In the genomic region with DNA sequence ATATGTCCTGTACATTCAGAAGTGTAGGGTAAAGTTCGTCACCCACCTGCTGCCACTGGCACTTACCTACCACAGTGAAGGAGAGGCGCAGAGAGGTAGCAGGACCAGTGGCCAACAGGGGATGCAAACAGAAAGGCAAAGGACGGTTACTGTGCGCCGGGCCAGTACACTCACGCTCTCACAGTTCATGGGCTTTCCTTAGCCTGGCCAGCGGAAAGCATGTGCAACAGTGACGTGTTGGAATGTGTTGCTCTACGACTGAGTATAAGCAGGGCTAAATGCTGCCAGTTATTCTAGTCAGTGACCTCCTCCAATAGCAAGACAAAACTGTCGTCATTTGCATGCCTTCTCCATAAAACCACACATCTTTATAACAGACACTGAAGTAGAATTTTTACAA, we compare ENCODE assay signal across 21 mouse cellular contexts.
"Had no signal": no experiment of that assay in that cellular context is flagged by ENCODE, and none has a peak within 500 bp of the region (broad histone marks: within the 10 kb centered on the region; RNA-seq: fewer than 3 reads in every experiment).

No protein-coding gene starts in this region.

- H3K4me1 ChIP-seq: limb, embryonic 15.5 days; liver, embryonic 12.5 days; liver, embryonic 15.5 days; lung, embryonic 15.5 days; midbrain, embryonic 10.5 days; midbrain, embryonic 13.5 days; neural tube, embryonic 13.5 days had no signal

- H3K4me2 ChIP-seq: limb, embryonic 12.5 days; limb, embryonic 15.5 days; liver, embryonic 12.5 days; liver, embryonic 15.5 days; lung, embryonic 15.5 days; midbrain, embryonic 13.5 days; neural tube, embryonic 13.5 days had no signal

- H3K9ac ChIP-seq: limb, embryonic 12.5 days; limb, embryonic 15.5 days; liver, embryonic 12.5 days; liver, embryonic 15.5 days; lung, embryonic 15.5 days; midbrain, embryonic 13.5 days; neural tube, embryonic 13.5 days had no signal

- H3K27me3 ChIP-seq: limb, embryonic 12.5 days; limb, embryonic 15.5 days; liver, embryonic 12.5 days; liver, embryonic 15.5 days; lung, embryonic 15.5 days; megakaryocyte, embryonic 14.5 days; midbrain, embryonic 13.5 days; neural tube, embryonic 13.5 days had no signal

- H3K4me3 ChIP-seq: limb, embryonic 12.5 days; limb, embryonic 15.5 days; liver, embryonic 12.5 days; liver, embryonic 15.5 days; lung, embryonic 15.5 days; megakaryocyte, embryonic 14.5 days; midbrain, embryonic 10.5 days; midbrain, embryonic 13.5 days; myocyte; neural tube, embryonic 13.5 days had no signal

- H3K9me3 ChIP-seq: limb, embryonic 12.5 days; limb, embryonic 15.5 days; liver, embryonic 12.5 days; liver, embryonic 15.5 days; lung, embryonic 15.5 days; megakaryocyte, embryonic 14.5 days; midbrain, embryonic 10.5 days; midbrain, embryonic 13.5 days; neural tube, embryonic 13.5 days had no signal

- DNase-seq: kidney, postnatal 14 days; kidney, postnatal 4 days; left cerebral cortex, postnatal 4 days; lung, adult 18-20 months; lung, postnatal 10 days; lung, postnatal 36 days; thymus, adult 2 months; thymus, postnatal 14 days; thymus, postnatal 4 days had no signal

- H3K27ac ChIP-seq: limb, embryonic 12.5 days; limb, embryonic 15.5 days; liver, embryonic 12.5 days; liver, embryonic 15.5 days; lung, embryonic 15.5 days; midbrain, embryonic 10.5 days; midbrain, embryonic 13.5 days; neural tube, embryonic 13.5 days; stomach, postnatal 0 days had no signal

- ATAC-seq: liver, embryonic 12.5 days; midbrain, embryonic 13.5 days; midbrain, embryonic 16.5 days had no signal
